Mouse (Mus musculus) liver, postnatal 0 days (tissue): ENCODE data around the gene Slc38a9. TPM values are rescaled to one million over a fixed set of nuclear protein-coding genes. Genes with fewer than 3 reads are reported as not detected.

ENCODE experiments used
- ATAC-seq: fragments of 200-750 bp; cut with Nextera tagmentation; 2 replicates; pipeline ENCODE4 v1.8.0; 2017; ENCODE audit warnings: mild to moderate bottlenecking, moderate library complexity
- DNase-seq: peaks from one replicate; pipeline ENCODE4 v3.0.0-alpha.2; 2016
- H3K27ac ChIP-seq: fragments of 300-500 bp; sonication (generic); 2 replicates; pipeline ENCODE4 v1.5.1; 2014; ENCODE audit warnings: antibody characterized with exemption, moderate library complexity, mild to moderate bottlenecking, low read depth
- H3K27me3 ChIP-seq: fragments of 300-500 bp; sonication (generic); 2 replicates; pipeline ENCODE4 v1.6.1; 2014; ENCODE audit warnings: low read length, control low read depth, mixed read lengths; ENCODE audit not compliant: insufficient read depth
- H3K36me3 ChIP-seq: fragments of 300-500 bp; sonication (generic); replicated peaks from 2 replicates; pipeline ENCODE4 v1.6.1; 2014; ENCODE audit warnings: mild to moderate bottlenecking, control low read depth, low read length, moderate library complexity, mixed read lengths; ENCODE audit not compliant: insufficient read depth
- H3K4me1 ChIP-seq: fragments of 300-500 bp; sonication (generic); 2 replicates; pipeline ENCODE4 v1.6.1; 2014; ENCODE audit warnings: antibody characterized with exemption, mild to moderate bottlenecking, control low read depth; ENCODE audit not compliant: insufficient read depth
- H3K4me2 ChIP-seq: fragments of 300-500 bp; sonication (generic); 2 replicates; pipeline ENCODE4 v1.6.1; 2014; ENCODE audit warnings: low read depth, mild to moderate bottlenecking, low read length, moderate library complexity, mixed read lengths
- H3K4me3 ChIP-seq: fragments of 300-500 bp; sonication (generic); 2 replicates; pipeline ENCODE4 v1.5.1; 2014; ENCODE audit warnings: low read depth, low read length
- H3K9ac ChIP-seq: fragments of 300-500 bp; sonication (generic); replicated peaks from 2 replicates; pipeline ENCODE4 v1.6.1; 2014; ENCODE audit warnings: mild to moderate bottlenecking, moderate library complexity
- H3K9me3 ChIP-seq: fragments of 300-500 bp; sonication (generic); 2 replicates; pipeline ENCODE4 v1.6.1; 2016; ENCODE audit warnings: mild to moderate bottlenecking, control low read depth, low read length, mixed read lengths
- CTCF ChIP-seq: sonication (generic); IDR thresholded peaks from 2 replicates; pipeline ENCODE4 v1.5.1; 2016; ENCODE audit warnings: antibody characterized with exemption, low read depth
- EP300 ChIP-seq: IDR thresholded peaks from 2 replicates; pipeline ENCODE4 v1.6.1; 2016; ENCODE audit warnings: antibody characterized with exemption, low read depth, mild to moderate bottlenecking
- WGBS: fragments of 180-500 bp; shearing (Covaris S2); extraction: QIAGEN DNeasy Blood & Tissue Kit; methylation state at CpG from one replicate; pipeline ENCODE4 v1.1.7; 2014; ENCODE audit not compliant: insufficient replicate concordance; 5-methylcytosine and 5-hydroxymethylcytosine counted together
- polyA plus RNA-seq: library from polyadenylated mRNA; unstranded; fragments of >200 nt; fragmentation: Nextera tagmentation; extraction: Ambion mirVana; gene quantifications from 2 replicates; pipeline ENCODE4 v1.2.1, GENCODE M21; 2015

The Slc38a9 gene
- polyA plus RNA-seq, 1 experiment from 2014 or later, result 11.9 TPM

GRCm38 (mm10) chr13:112672797-112673196, 12.2 kb downstream of the Slc38a9 start:
- 34% methylated on average over 6 of the region's 6 CpGs for WGBS
- ATAC-seq (no peak), DNase-seq (no peak)
- H3K4me2 ChIP-seq, result no peak overlapping the region
- H3K4me1 ChIP-seq, result no peaks in the 10 kb centered on the region
- H3K9me3 ChIP-seq, result no peaks in the 10 kb centered on the region
- no peak overlapping the region for H3K27ac ChIP-seq
- peaks cover 18% of the 10 kb centered on the region; the same call in 1 of the 2 replicates for H3K36me3 ChIP-seq
- H3K9ac ChIP-seq, result no peak overlapping the region
- H3K27me3 ChIP-seq, result no peaks in the 10 kb centered on the region
- H3K4me3 ChIP-seq, result no peak overlapping the region
- TF ChIP-seq EP300 (peak; percentile 39; the same call in 1 of the 2 replicates), CTCF (no peak)

GRCm38 (mm10) chr13:112673899-112674447, 13.4 kb downstream of the Slc38a9 start:
- Histone ChIP-seq H3K4me3 (no peak overlapping the region), H3K9ac (no peak overlapping the region), H3K27me3 (no peaks in the 10 kb centered on the region), H3K27ac (no peak overlapping the region), H3K36me3 (peaks cover 21% of the 10 kb centered on the region; the same call in 1 of the 2 replicates), H3K4me1 (no peaks in the 10 kb centered on the region), H3K9me3 (no peaks in the 10 kb centered on the region), H3K4me2 (no peak overlapping the region)
- WGBS, result 14% methylated on average over 9 of the region's 9 CpGs
- ATAC-seq (peak; percentile 74), DNase-seq (peak; percentile 57)
- peak; percentile 20; the same call in 1 of the 2 replicates for TF ChIP-seq EP300
- TF ChIP-seq CTCF, result peak; percentile 97

GRCm38 (mm10) chr13:112678154-112678553, 17.6 kb downstream of the Slc38a9 start:
- no peak for ATAC-seq
- H3K9ac ChIP-seq, result no peak overlapping the region
- peaks cover 5% of the 10 kb centered on the region; the same call in 1 of the 2 replicates for H3K36me3 ChIP-seq
- H3K4me3 ChIP-seq, result no peak overlapping the region
- H3K4me2 ChIP-seq, result no peak overlapping the region
- H3K9me3 ChIP-seq, result no peaks in the 10 kb centered on the region
- no peaks in the 10 kb centered on the region for H3K27me3 ChIP-seq
- WGBS, result 93% methylated on average over 4 of the region's 4 CpGs
- TF ChIP-seq EP300, result no peak
- peak; percentile 53 for TF ChIP-seq CTCF
- no peaks in the 10 kb centered on the region for H3K4me1 ChIP-seq
- DNase-seq, result peak; percentile 34
- H3K27ac ChIP-seq, result no peak overlapping the region

GRCm38 (mm10) chr13:112683312-112683711, 22.8 kb downstream of the Slc38a9 start:
- TF ChIP-seq CTCF, result no peak
- Histone ChIP-seq H3K9ac (no peak overlapping the region), H3K27ac (no peak overlapping the region), H3K36me3 (peaks cover 13% of the 10 kb centered on the region), H3K4me3 (no peak overlapping the region), H3K4me1 (no peaks in the 10 kb centered on the region), H3K4me2 (no peak overlapping the region), H3K27me3 (no peaks in the 10 kb centered on the region), H3K9me3 (no peaks in the 10 kb centered on the region)
- 85% methylated on average over 2 of the region's 2 CpGs for WGBS
- no peak for ATAC-seq
- no peak for DNase-seq

- H3K4me1 ChIP-seq, result no peaks in the 10 kb centered on the region
- DNase-seq, result no peak
- TF ChIP-seq EP300 (no peak), CTCF (no peak)
- H3K27me3 ChIP-seq, result no peaks in the 10 kb centered on the region
- H3K36me3 ChIP-seq, result peaks cover 12% of the 10 kb centered on the region
- no peak overlapping the region for H3K9ac ChIP-seq
- H3K4me3 ChIP-seq, result no peak overlapping the region
- no peak overlapping the region for H3K4me2 ChIP-seq
- H3K9me3 ChIP-seq, result no peaks in the 10 kb centered on the region
- 88% methylated on average over 6 of the region's 6 CpGs for WGBS
- no peak for ATAC-seq
- no peak overlapping the region for H3K27ac ChIP-seq
Measured at GRCm38 (mm10) chr13:112683970-112684369, 23.4 kb downstream of the Slc38a9 start.

GRCm38 (mm10) chr13:112686155-112686554, 25.6 kb downstream of the Slc38a9 start:
- Histone ChIP-seq H3K36me3 (peaks cover 12% of the 10 kb centered on the region), H3K9me3 (no peaks in the 10 kb centered on the region), H3K4me3 (no peak overlapping the region), H3K4me1 (no peaks in the 10 kb centered on the region), H3K4me2 (no peak overlapping the region), H3K27me3 (no peaks in the 10 kb centered on the region), H3K9ac (no peak overlapping the region), H3K27ac (no peak overlapping the region)
- no peak for TF ChIP-seq CTCF
- DNase-seq (no peak), ATAC-seq (no peak)
- 52% methylated on average over 2 of the region's 2 CpGs for WGBS
